Mouse (Mus musculus): ENCODE results near the gene Pde2a.

Pde2a gene

GRCm38 (mm10) chr7:101455141-101455540, 33.6 kb downstream of the Pde2a start:
- no peak for DNase-seq

DNA sequence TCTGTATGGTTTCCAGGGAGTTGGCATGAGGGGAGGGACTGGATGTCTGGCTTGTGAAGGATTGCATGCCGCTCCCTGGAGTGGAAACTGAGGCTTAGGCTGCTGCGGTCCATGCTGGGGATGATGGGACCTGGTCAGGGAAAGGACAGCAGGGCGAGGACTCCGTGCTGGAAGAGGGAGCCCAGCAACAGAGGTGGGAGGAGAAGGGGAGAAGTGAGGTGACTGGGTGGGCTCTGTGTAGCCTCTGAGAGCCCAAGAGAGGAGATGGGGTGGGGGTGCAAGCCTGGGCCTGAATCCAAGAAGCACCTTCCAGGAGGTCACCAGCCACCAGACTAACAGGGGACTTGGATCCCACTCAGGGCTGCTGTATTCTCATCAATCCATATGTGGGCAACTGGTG, 34.8 kb downstream of the Pde2a start:
- no peak for DNase-seq

DNA sequence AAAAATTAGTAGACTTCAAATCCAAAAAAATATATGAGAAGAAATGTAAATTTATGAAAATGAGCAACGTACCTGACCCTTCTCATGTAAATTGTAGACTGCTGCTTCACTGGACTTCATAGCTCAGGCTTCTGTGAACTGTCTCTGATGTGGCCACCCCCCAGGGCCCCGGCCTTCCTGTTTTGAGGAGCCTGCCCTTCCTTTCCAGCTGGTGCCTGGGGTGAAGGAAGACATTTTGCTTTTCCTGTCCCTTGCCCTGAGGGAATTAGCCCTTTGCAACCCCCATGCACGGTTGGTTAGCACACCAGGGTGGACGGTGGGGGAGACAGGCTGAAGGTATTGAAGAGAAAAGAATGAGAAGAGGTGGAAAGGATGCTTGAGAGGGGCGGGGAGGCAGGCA, 35.3 kb downstream of the Pde2a start:
- no peak for DNase-seq

GRCm38 (mm10) chr7:101457283-101457682, 35.8 kb downstream of the Pde2a start:
- no peak for DNase-seq

- DNase-seq, result no peak
Measured at GRCm38 (mm10) chr7:101457801-101458200, 36.3 kb downstream of the Pde2a start.

- DNase-seq, result no peak
Measured at GRCm38 (mm10) chr7:101458278-101458781, 36.8 kb downstream of the Pde2a start.

DNA sequence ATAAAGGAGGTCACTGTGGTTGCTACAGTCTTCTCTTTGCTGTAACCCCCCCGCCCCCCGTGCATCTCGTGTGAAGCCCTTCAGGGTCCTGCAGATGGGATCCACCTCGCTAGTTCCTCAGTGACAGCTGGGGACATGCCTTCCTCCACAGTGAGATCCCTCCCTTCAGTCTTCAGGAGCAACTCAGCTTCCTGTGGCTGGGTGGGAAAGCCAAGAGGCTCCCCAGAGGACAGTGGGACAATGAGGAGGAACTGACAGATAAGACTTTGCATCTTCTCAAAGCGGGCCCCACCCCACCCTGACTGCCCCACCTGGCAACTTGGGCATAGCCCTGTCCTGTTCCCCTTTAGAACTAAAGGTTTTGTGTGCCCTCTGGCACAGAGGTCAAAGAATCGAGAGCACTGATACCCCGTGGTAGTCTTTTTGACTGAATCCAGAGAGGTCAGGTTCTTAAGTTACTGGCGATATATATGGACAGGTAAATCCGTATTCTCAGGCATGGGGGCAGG, 37.9 kb downstream of the Pde2a start:
- no peak for DNase-seq

DNA sequence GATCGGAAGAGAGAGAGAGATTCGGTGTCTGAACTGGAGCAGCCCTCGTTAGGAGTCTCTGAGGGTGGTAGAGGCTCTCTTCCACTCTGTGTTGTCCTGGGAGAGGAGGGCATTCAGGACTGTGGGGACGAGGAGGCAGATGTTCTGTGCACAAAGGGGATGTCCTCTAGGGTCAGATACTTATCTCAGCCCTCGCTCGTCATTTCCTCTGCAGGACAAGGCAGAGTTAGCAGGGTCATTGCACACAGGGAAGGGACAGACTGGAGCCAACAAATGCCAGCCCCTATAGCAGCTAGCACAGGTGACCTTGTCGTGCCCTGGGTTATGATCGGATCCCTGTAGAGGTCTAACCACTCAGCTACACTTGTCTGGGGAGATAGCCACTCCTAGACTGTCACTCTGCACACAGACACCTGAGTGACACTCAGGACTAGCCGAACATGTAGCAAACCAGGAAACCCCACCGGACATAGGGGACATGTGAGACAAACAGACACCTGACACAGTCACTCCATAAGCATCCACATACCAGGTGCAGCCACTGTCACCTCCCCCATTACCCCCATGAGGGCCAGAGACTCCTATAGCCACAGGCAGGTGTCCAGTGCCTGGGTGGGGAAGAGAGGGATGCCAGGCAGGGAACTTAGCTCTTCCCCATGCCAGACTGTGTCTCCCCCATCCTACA, 38.6 kb downstream of the Pde2a start:
- no peak for DNase-seq

DNA sequence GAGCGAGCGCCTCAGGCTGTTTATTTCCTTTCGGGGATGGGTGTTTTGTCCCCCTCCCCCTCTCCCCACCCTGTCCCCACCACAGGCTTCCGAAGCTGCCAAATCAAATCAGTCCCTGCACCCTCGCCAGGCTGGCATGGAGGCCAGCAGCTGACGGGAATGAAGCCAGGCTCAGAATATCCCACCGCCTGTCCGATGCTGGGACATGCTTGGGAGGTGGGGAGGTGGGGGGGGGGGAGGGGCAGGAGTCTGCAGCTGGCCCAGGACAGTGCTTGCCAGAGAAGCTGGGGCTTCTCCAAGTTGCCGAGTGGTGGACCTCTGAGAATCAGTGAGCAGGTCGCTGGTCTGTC, 39.1 kb downstream of the Pde2a start:
- DNase-seq, result peak; percentile 66

- DNase-seq, result no peak
Measured at GRCm38 (mm10) chr7:101461571-101461970, 40.1 kb downstream of the Pde2a start.

DNA sequence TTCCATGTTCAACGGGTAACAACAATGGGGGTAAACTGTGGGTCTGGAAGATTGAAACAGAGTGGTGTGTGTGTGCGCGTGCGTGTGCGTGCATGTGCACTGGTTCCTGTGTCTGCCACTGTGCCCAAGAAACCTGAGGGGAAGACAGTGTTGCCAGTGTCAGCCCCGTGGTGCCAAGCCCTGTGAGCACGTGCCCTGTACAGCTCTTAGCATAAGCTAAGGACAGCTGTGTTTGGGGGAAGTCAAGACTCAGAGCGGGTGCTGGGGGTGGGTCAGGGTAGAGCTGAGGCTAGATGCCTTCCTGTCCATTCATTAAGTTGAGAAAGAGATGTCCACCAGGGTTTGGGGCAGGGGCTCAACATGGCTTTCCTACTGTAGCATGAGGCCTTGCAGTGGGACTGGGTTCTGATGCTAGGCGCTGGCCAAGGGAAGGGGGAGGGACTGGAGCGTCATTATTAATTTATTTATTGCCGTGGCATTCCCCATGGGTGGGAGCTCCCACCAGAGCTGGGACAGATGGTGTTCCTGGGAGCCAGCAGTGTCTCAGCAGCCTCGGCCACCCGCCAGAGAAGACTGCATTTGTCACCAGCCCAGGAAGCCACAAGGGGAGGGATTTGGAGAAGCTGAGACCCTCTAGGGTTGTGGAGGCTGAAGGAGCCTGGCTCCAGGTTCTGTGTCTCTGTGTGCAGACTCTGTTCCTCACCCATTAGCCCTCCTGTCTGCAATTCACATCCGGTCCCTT, 41.0 kb downstream of the Pde2a start:
- peak; percentile 67 for DNase-seq

GRCm38 (mm10) chr7:101463665-101464271, 42.3 kb downstream of the Pde2a start:
- DNase-seq, result no peak

- no peak for DNase-seq
Measured at GRCm38 (mm10) chr7:101464927-101465326, 43.4 kb downstream of the Pde2a start.

DNA sequence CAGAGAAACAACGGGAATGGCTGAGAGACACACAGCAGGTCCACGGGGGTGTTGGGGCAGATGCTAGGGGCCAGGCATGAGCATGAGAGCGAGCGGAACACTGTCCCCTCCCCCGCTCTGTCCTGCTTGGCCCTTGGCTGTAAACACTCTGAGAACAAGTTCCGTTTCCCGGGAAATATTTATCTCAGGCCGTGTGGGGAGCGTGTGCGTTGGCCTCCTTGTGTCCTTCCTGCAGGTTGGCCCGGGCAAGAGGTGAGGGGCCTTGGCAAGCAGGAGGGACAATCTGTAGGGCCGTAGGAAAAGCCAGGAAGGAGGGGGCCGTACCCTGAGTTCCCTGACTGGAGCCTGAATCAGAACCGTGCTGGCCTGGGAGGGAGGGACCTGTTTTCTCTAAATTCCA, 43.9 kb downstream of the Pde2a start:
- peak; percentile 36 for DNase-seq

DNA sequence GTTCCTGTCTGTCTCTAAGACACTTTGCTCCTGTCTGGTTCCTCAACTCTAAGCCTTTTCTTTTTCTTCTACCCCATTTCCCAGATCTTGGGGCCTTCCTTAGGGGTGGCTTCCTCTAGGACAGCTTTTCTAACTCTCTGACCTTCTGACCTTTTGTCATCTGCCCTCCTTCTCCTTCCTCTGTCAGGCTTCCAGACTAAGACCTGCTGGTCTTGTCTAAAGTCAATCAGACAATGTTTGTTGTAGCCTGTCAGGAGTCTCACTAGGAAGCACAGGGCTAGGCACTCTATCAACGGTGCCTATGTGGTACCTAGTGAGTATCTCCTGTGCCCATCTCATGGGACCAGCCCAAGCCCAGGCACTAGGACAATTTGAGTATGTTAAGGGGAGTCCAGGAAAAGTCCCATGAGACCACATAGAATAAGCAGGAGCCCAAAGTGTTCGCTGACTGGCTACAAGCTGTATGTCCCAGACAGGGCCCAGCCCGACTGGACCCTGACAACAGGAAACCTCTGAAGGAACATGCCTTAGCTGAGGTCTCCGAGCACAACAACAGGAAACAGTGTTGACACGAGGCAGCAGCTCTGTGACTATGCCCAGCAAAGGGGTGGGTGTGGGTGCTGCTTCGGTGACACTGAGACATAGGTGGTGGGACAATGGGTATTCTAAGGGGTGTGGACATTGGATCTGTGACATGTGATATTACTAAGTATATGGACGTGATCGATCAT, 44.5 kb downstream of the Pde2a start:
- no peak for DNase-seq

DNA sequence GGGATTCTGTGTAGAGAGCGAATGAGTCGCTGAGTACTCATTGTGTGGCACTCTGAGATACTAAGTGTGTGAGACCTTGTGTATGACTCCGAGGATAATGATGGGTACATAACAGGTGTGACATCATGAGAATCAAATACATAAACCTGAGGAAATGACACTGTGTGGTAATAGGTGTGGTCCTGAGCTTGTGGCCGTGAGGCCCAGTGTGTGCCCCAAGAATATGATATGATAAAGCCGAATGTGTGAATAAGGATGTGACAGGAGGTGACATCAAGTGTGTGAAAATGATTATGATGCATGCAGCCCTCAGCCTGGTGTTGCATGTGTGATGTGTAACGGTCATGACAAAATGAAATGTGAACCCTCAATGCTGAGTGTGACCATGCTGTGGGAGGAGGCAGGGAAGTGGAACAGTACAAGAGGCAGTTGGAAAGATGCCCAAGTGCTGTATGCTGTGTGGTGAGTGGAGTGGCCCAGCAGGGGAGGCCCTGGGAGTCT, 45.1 kb downstream of the Pde2a start:
- no peak for DNase-seq

GRCm38 (mm10) chr7:101471423-101471822, 49.9 kb downstream of the Pde2a start:
- DNase-seq, result no peak

GRCm38 (mm10) chr7:101471968-101472480, 50.5 kb downstream of the Pde2a start:
- DNase-seq, result no peak

DNA sequence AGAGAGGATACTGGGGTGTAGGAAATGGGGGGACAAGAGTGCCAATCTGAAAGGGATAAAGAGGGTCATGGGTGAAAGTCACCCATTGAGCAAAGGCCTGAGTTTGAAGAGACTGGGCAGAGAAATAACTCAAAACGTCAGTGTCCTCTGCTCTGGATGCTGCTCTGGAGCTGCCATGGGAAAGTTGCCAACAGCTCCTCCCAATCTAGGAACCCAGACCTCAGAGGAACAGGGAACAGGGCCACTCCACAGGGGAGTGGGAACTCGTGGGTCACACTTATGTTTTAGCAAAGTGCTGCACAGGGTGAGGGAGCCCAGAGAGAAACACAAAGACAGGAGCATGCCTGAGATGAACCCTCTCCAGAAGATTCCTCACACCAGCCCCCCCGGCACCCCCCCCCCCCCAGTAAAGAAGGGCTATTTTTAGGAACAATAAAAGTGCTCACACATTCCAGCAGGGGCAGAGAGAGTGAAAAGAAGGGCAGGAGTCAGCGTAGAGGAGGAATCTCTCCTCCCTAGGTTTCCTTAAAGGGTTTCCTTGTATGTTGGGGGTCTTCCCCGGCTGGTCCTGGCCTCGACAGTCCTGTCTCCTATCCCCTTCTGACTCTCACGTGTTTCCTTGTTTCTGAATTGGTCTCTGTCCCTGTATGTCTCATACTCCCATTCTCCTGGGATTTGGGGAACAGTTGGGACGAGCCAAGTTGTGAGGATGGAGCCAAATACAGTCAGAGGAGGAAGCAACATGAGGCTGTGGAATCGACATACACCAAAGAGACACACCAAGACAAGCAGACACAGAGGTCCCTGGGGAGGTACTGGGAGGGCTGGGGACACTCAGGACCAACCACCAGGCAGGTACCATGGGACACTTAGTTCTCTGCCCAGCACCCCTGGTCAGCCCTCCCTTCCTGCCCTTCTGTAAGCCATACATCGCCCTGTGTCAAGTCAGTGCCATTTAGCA, 51.4 kb downstream of the Pde2a start:
- no peak for DNase-seq

DNA sequence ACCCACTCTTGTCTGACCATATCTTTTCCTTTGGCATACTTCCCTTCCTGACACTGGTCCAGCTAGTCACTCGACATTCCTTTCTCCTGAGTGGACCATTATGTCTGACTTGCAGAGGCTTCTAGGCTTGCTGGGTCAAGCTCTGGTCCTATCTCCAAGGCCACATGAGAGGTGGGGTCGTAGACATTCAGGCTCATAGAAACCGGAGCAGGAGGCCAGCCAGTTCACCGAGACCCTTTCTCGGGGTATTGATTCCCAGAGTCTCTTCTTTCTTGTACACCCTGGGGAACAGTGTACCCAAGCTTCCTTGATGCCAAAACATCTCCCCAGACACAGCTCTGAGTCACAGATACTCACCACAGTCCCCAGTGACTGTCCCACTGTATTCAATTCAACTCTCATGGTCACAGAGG, 52.9 kb downstream of the Pde2a start:
- no peak for DNase-seq

DNA sequence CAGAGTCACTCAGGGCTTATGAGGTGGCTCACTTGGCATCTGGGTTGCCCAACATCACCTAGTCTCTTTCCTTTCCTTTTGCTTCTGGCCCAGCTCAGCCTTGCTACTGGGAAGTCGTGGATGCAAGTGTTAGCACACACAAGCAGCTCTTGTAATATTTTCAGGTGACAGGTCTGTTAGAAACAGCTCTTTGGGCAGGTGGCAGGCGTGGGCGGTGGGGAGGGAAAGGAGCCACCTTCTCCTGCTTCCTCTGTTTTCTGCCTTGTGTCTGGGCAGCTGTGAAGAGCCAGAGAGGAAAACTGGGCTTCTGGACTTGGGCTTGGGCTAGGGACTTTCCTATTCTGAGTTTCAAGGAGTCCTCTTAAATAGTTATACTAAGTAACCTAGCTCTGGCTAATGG, 54.5 kb downstream of the Pde2a start:
- no peak for DNase-seq

GRCm38 (mm10) chr7:101476493-101476892, 55.0 kb downstream of the Pde2a start:
- no peak for DNase-seq

Data from right cerebral cortex, postnatal 4 days (tissue).